Mouse (Mus musculus): ENCODE data around the gene Prom2.

- TF ChIP-seq CTCF (IDR thresholded peaks at IDR 0.05; ENCODE audit: low read depth) (no peak), EP300 (optimal IDR thresholded peaks at IDR 0.05) (no peak)
Measured at GRCm38 (mm10) chr2:127588897-127589296, 47.6 kb upstream of the Prom2 start.

Measured in stomach, postnatal 0 days (tissue).